Mouse (Mus musculus) CH12.LX (cell line): ENCODE measurements around the gene Gm20521.

Experiments
- CTCF ChIP-seq, 2 experiments: IDR thresholded peaks in 1 of 2; conservative IDR thresholded peaks in 1 of 2; 2 replicates each; pipeline ENCODE4 v1.5.1; 2011 to 2012; ENCODE audit warnings: low read depth in 2 of 2, low read length in 2 of 2, improper control_type of control experiment in 1 of 2, inconsistent platforms in 1 of 2, mild to moderate bottlenecking in 1 of 2, moderate library complexity in 1 of 2
- MAZ ChIP-seq: IDR thresholded peaks from 2 replicates; pipeline ENCODE4 v1.6.1; 2012; ENCODE audit warnings: low read depth, mild to moderate bottlenecking, inconsistent platforms, low read length, improper control_type of control experiment, moderate library complexity
- MXI1 ChIP-seq: IDR thresholded peaks from 2 replicates; pipeline ENCODE4 v1.6.1; 2011; ENCODE audit warnings: mild to moderate bottlenecking, low read depth, low read length, improper control_type of control experiment
- NELFE ChIP-seq: IDR thresholded peaks from 2 replicates; pipeline ENCODE4 v1.6.1; 2011; ENCODE audit warnings: low read depth, low read length, improper control_type of control experiment
- POLR2A ChIP-seq: IDR thresholded peaks from 2 replicates; pipeline ENCODE4 v1.6.1; 2011; ENCODE audit warnings: low read depth, mild to moderate bottlenecking, improper control_type of control experiment, low read length
- TCF12 ChIP-seq: IDR thresholded peaks from 2 replicates; pipeline ENCODE4 v1.6.1; 2014; ENCODE audit warnings: low read depth, mild to moderate bottlenecking, inconsistent platforms, low read length, improper control_type of control experiment

DNA sequence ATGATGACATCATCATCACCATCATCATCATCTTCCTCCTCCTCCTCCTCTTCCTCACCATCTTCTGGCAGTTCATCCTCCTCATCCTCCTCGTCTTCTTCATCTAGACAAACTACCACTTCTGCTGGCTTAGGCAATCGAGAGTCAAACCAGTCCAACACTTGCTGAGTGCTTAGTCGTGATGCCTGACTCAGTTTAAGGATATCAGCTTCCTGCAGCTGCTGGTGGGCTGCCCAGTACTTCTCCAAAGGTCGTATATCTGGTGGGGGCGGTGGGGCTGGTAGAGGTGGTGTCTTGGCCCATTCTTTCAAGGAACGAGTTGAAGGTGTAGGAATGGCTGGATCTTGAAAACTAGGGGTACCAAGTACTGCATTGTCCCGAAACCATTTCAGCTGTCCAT lies 26.5 kb upstream of the Gm20521 start:
- TF ChIP-seq MXI1 = no peak
- TF ChIP-seq CTCF (conservative IDR thresholded peaks at IDR 0.05 in 1 of 2, IDR thresholded peaks at IDR 0.05 in 1 of 2; ENCODE audit: low read depth in 2 of 2, low read length in 2 of 2) = no peak
- no peak for TF ChIP-seq POLR2A
- TF ChIP-seq TCF12 = no peak
- no peak for TF ChIP-seq NELFE
- no peak for TF ChIP-seq MAZ
